Mouse (Mus musculus): ENCODE data around the gene Git1. TPM values are rescaled to one million over a fixed set of nuclear protein-coding genes. Genes with fewer than 3 reads are reported as not detected.
"Not testable (repeated sequence)": the region's sequence is repeated elsewhere in the genome, so short reads cannot be mapped to it uniquely, and the experiment has no call there.

The Git1 gene
- total and polyA plus RNA-seq, 3 experiments: 53.3 to 59.4 (median 54.0) TPM

- Histone ChIP-seq H3K9ac (ENCODE audit: low read depth, low read length) (no peak overlapping the region), H3K79me2 (replicated peaks; ENCODE audit: control insufficient read depth, insufficient read depth, low read length) (0 out of 2 replicates have a peak, but pooled peaks cover under 1% of the 10 kb centered on the region), H3K27ac (peak overlapping the region; percentile 12; the same call in 1 of the 2 replicates), H3K4me3 (no peak overlapping the region), H3K4me1 (ENCODE audit: control insufficient read depth, insufficient read depth, low read length) (peaks cover 9% of the 10 kb centered on the region), H3K27me3 (ENCODE audit: control insufficient read depth, insufficient read depth, low read length) (no peaks in the 10 kb centered on the region), H3K36me3 (ENCODE audit: control insufficient read depth, insufficient read depth, low read length) (no peaks in the 10 kb centered on the region)
- DNase-seq: no peak
- 86% methylated on average over 27 of the region's 27 CpGs for WGBS
- TF ChIP-seq POLR2A (IDR thresholded peaks at IDR 0.05; ENCODE audit: insufficient read depth, low read depth, low read length): no peak
- no peak for TF ChIP-seq EP300 (IDR thresholded peaks at IDR 0.05; ENCODE audit: insufficient read depth, low read depth, low read length)
- TF ChIP-seq CTCF (IDR thresholded peaks at IDR 0.05): no peak
- intact Hi-C loops (cut with DNase I): no loop called here
These were observed 24.9 kb downstream of the Git1 start for GRCm38 (mm10) chr11:77518051-77518798.

GRCm38 (mm10) chr11:77519043-77519442 lies 25.7 kb downstream of the Git1 start, which contains the start of gene Gm10392:
Gene Gm10392 (minus strand): TSS chr11:77519198.
- Histone ChIP-seq H3K4me1 (ENCODE audit: control insufficient read depth, insufficient read depth, low read length) (peaks cover 7% of the 10 kb centered on the region), H3K36me3 (ENCODE audit: control insufficient read depth, insufficient read depth, low read length) (no peaks in the 10 kb centered on the region), H3K27ac (peak within 1 kb of the TSS; percentile 12; the same call in 1 of the 2 replicates), H3K9ac (ENCODE audit: low read depth, low read length) (no peak within 1 kb of the TSS), H3K4me3 (no peak within 1 kb of the TSS), H3K27me3 (ENCODE audit: control insufficient read depth, insufficient read depth, low read length) (no peaks in the 10 kb centered on the region), H3K79me2 (replicated peaks; ENCODE audit: control insufficient read depth, insufficient read depth, low read length) (0 out of 2 replicates have a peak, but pooled peaks cover 1% of the 10 kb centered on the region)
- TF ChIP-seq EP300 (IDR thresholded peaks at IDR 0.05; ENCODE audit: insufficient read depth, low read depth, low read length) (0 out of 2 replicates have a peak, but pooled peaks have one; percentile 35), POLR2A (IDR thresholded peaks at IDR 0.05; ENCODE audit: insufficient read depth, low read depth, low read length) (0 out of 2 replicates have a peak, but pooled peaks have one; percentile 22), CTCF (IDR thresholded peaks at IDR 0.05) (no peak)
- 29% methylated on average over 5 of the region's 5 CpGs for WGBS
- intact Hi-C loops (cut with DNase I): no loop called here
- DNase-seq: peak; percentile 41 to 67

DNA sequence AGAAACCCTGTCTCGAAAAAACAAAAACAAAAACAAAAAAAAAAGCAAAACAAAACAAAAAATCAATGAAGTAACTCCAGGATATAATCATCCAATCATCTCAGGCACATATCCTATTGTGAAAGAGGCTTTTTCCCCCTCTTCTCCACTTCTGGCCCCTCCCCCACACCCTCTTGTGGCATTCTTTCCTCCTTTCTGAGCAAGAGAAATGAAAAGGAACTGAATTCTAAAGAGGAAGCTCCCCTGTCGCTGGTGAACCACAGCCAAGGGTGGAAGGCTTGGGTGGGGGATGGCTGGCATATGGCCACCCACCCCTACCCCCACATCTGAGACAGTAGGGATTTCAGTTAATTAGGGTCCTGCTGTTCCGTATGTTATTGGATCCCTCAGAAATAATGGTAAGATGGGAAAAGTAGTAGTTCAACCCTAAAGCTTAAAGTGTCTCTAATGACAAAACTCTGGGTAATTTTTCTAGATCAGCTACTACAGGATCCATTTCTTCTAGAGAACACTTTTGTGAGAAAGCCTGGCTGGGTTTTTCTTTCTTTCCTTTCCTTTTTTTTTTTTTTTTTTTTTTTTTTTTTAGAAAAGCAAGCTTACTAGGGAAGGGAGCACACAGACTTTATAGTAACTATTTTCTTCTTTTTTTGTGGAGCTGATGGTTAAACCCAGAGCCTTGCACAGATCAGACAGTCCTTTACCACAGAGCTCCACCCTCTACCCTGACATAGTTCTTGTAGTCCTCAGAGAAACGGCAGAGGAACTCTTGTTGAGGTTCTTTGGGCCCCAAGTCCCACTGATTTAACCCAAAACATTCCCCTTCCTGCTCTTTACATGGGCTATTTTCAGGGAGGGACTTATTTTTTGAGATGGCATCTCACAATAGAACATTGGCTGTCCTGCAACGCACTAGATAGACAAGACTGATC lies 27.5 kb downstream of the Git1 start:
- H3K4me1 ChIP-seq (ENCODE audit: control insufficient read depth, insufficient read depth, low read length): peaks cover 3% of the 10 kb centered on the region
- no peaks in the 10 kb centered on the region for H3K27me3 ChIP-seq (ENCODE audit: control insufficient read depth, insufficient read depth, low read length)
- intact Hi-C loops (cut with DNase I): no loop called here
- H3K4me3 ChIP-seq: no peak overlapping the region
- 0 out of 2 replicates have a peak, but pooled peaks cover 1% of the 10 kb centered on the region for H3K79me2 ChIP-seq (replicated peaks; ENCODE audit: control insufficient read depth, insufficient read depth, low read length)
- DNase-seq: no peak
- 61% methylated on average over 5 of the region's 5 CpGs for WGBS
- no peak overlapping the region for H3K9ac ChIP-seq (ENCODE audit: low read depth, low read length)
- TF ChIP-seq CTCF (IDR thresholded peaks at IDR 0.05) (no peak), EP300 (IDR thresholded peaks at IDR 0.05; ENCODE audit: insufficient read depth, low read depth, low read length) (no peak), POLR2A (IDR thresholded peaks at IDR 0.05; ENCODE audit: insufficient read depth, low read depth, low read length) (no peak)
- no peak overlapping the region for H3K27ac ChIP-seq
- no peaks in the 10 kb centered on the region for H3K36me3 ChIP-seq (ENCODE audit: control insufficient read depth, insufficient read depth, low read length)

GRCm38 (mm10) chr11:77525804-77526486 lies 32.6 kb downstream of the Git1 start:
- H3K4me3 ChIP-seq: no peak overlapping the region
- TF ChIP-seq CTCF (IDR thresholded peaks at IDR 0.05): peak; percentile 21; the same call in 1 of the 2 replicates
- no peak for TF ChIP-seq POLR2A (IDR thresholded peaks at IDR 0.05; ENCODE audit: insufficient read depth, low read depth, low read length)
- H3K27me3 ChIP-seq (ENCODE audit: control insufficient read depth, insufficient read depth, low read length): no peaks in the 10 kb centered on the region
- no peak for DNase-seq
- H3K36me3 ChIP-seq (ENCODE audit: control insufficient read depth, insufficient read depth, low read length): no peaks in the 10 kb centered on the region
- H3K4me1 ChIP-seq (ENCODE audit: control insufficient read depth, insufficient read depth, low read length): no peaks in the 10 kb centered on the region
- 67% methylated on average over 3 of the region's 3 CpGs for WGBS
- H3K27ac ChIP-seq: no peak overlapping the region
- 0 out of 2 replicates have a peak, but pooled peaks cover 1% of the 10 kb centered on the region for H3K79me2 ChIP-seq (replicated peaks; ENCODE audit: control insufficient read depth, insufficient read depth, low read length)
- intact Hi-C loops (cut with DNase I): no loop called here
- H3K9ac ChIP-seq (ENCODE audit: low read depth, low read length): no peak overlapping the region

GRCm38 (mm10) chr11:77528420-77528819 lies 35.1 kb downstream of the Git1 start:
- 0 out of 2 replicates have a peak, but pooled peaks have one; percentile 6 for TF ChIP-seq CTCF (IDR thresholded peaks at IDR 0.05)
- H3K36me3 ChIP-seq (ENCODE audit: control insufficient read depth, insufficient read depth, low read length); H3K9ac ChIP-seq (ENCODE audit: low read depth, low read length); H3K79me2 ChIP-seq (replicated peaks; ENCODE audit: control insufficient read depth, insufficient read depth, low read length); H3K27ac ChIP-seq; H3K27me3 ChIP-seq (ENCODE audit: control insufficient read depth, insufficient read depth, low read length); DNase-seq; H3K4me1 ChIP-seq (ENCODE audit: control insufficient read depth, insufficient read depth, low read length); intact Hi-C loops (cut with DNase I); H3K4me3 ChIP-seq: not testable (repeated sequence)
- 89% methylated on average over 3 of the region's 3 CpGs for WGBS
